Comparison of ENCODE assay signal across 8 mouse cellular contexts in the genomic region with DNA sequence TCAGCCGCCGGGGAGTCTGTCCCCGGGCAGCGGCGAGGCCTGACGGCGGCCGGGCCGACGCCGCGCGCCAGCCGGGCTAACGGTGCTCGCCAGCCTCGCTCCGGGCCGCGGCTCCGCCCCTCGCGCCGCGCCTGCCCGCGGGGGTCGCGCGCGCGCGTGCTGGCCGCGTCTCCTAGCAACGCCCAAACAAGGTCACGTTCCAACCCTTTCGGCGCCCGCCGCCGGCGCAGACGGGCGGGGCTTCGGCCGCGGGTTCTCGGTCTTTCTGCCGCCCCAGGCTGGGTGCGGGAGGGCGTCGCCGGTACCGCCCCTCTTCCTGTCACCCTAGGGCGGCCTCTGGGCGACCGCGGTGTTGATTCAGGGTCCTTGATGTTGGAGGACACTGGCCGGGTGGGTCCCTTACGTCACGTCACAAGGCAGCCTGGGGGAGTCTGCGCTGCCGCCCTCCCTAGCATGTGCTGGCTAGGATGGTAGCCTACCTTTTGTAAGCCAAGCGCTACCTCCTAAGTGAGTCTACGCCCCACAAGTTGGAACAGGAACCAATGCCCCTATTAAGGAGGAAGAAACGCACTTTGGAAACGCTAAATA. TPM values are rescaled to one million over a fixed set of nuclear protein-coding genes. Genes with fewer than 3 reads are reported as not detected.
DNase-seq lines count a peak whose midpoint lies in the region; ATAC-seq and TF ChIP-seq lines count a peak whose summit lies in the region.

A gene (minus strand): TSS at position 150 of the 588 bp plus-strand sequence.

- ATAC-seq in activated CD4-positive, CD25-positive, alpha-beta regulatory T cell, adult 4 months = peak; percentile 60
- peak; percentile 56 for ATAC-seq in megakaryocyte, adult 5-6 weeks (ENCODE audit: poor library complexity, severe bottlenecking)

- H3K27ac ChIP-seq in cortical plate, adult 2 months (ENCODE audit: insufficient read depth, low read length) = peak within 1 kb of the TSS; percentile 97

- no peak for TF ChIP-seq CTCF in cortical plate, adult 2 months (IDR thresholded peaks at IDR 0.05; ENCODE audit: extremely low read depth, insufficient read depth, low read length)

- no peak for TF ChIP-seq POLR2A in cortical plate, adult 2 months (IDR thresholded peaks at IDR 0.05; ENCODE audit: extremely low read depth, insufficient read depth, low read length)

- DNase-seq in gastrocnemius, postnatal 10 days = peak; percentile 90
- DNase-seq in hindlimb bud, embryonic 11.5 days (ENCODE audit: extremely low spot score, low read depth, low spot score) = peak; percentile 33
- peak; percentile 77 to 85 for DNase-seq in left cerebral cortex, adult 8-10 months (ENCODE audit: low spot score in 2 of 2)
- DNase-seq in right cerebral cortex, adult 18-20 months = peak; percentile 90
- DNase-seq in urinary bladder, adult 2 months (ENCODE audit: low spot score) = peak; percentile 83

- H3K4me1 ChIP-seq in cortical plate, adult 2 months (ENCODE audit: control insufficient read depth, insufficient read depth, low read length) = no peaks in the 10 kb centered on the region; the same call in 1 of the 2 replicates

- H3K4me3 ChIP-seq in cortical plate, adult 2 months (ENCODE audit: insufficient read depth, low read length) = peak within 1 kb of the TSS; percentile 82

RNA-seq across cellular contexts. Expression of the gene that starts here (rescaled TPM):
- polyA plus RNA-seq in activated CD4-positive, CD25-positive, alpha-beta regulatory T cell, adult 4 months (2017; shearing (Covaris generic)) = 10 to 100 TPM; 77.0 to 82.7 TPM
- 31.1 and 32.1 TPM in 2 replicates for polyA plus RNA-seq in cortical plate, adult 2 months (2012; rRNA removed)
- total RNA-seq in gastrocnemius, postnatal 10 days (2021) = 10 to 100 TPM; 22.0 to 23.3 TPM
- 10 to 100 TPM; 39.2 to 44.6 (median 40.7) TPM for total RNA-seq in left cerebral cortex, adult 8-10 months (2022)
- total RNA-seq in megakaryocyte, adult 5-6 weeks (2015) = 11.3 and 16.7 TPM in 2 replicates
- total RNA-seq in megakaryocyte, adult 5-6 weeks (2017) = 9.3 and 9.9 TPM in 2 replicates
- 31.7 and 33.2 TPM in 2 replicates for polyA plus RNA-seq in urinary bladder, adult 2 months (2012; rRNA removed)

Comparison
In these comparisons a context has a peak if more than half of its experiments do, and no peak if none do; other contexts are left out.
1. Peak in every context shown above with its lines: DNase-seq, ATAC-seq, H3K4me3 ChIP-seq and H3K27ac ChIP-seq.
2. DNase-seq: peak in every context shown above with its lines; median percentile 90 in gastrocnemius, postnatal 10 days; 90 in right cerebral cortex, adult 18-20 months; 83 in urinary bladder, adult 2 months; 81 in left cerebral cortex, adult 8-10 months; 33 in hindlimb bud, embryonic 11.5 days.